ENCODE assay signal across 14 mouse cellular contexts in the genomic region with DNA sequence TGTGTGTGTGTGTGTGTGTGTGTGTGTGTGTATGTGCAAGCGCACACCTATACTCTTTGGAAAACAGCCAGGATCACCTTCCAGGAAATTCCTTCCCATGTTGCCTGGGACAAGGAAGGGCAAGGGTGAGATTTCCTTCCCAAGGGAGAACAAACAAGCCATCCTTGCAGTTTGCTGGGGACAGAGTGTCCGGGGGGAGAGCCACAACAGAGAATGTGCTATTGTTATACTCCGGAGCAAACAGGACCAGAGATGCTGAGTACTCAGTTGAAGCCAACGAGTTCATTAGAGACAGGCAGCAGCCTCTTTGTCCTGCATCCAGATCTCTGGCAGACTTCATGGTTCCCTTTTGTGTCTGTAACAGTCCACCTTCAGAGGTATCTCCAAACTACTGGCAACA. TPM values are rescaled to one million over a fixed set of nuclear protein-coding genes. Genes with fewer than 3 reads are reported as not detected.
DNase-seq lines count a peak whose midpoint lies in the region; ATAC-seq and TF ChIP-seq lines count a peak whose summit lies in the region.
"Had no signal": no experiment of that assay in that cellular context is flagged by ENCODE, and none has a peak within 500 bp of the region (broad histone marks: within the 10 kb centered on the region; RNA-seq: fewer than 3 reads in every experiment).

No protein-coding gene starts in this region.

- H3K36me3 ChIP-seq in kidney, adult 2 months (ENCODE audit: control insufficient read depth, insufficient read depth, low read length): no peaks in the 10 kb centered on the region
- no peaks in the 10 kb centered on the region for H3K36me3 ChIP-seq in kidney, embryonic 16.5 days (ENCODE audit: insufficient read depth, low read length)
- no peaks in the 10 kb centered on the region for H3K36me3 ChIP-seq in midbrain, embryonic 12.5 days
- no peaks in the 10 kb centered on the region for H3K36me3 ChIP-seq in midbrain, embryonic 14.5 days (ENCODE audit: control insufficient read depth, insufficient read depth, low read length)
- H3K36me3 ChIP-seq in forebrain, embryonic 14.5 days (ENCODE audit: control insufficient read depth, insufficient read depth, low read length): no peaks in the 10 kb centered on the region
- H3K36me3 ChIP-seq: heart, embryonic 15.5 days; liver, embryonic 12.5 days; neural tube, embryonic 13.5 days had no signal

- no peaks in the 10 kb centered on the region for H3K9me3 ChIP-seq in kidney, embryonic 16.5 days (ENCODE audit: low read length)
- H3K9me3 ChIP-seq in midbrain, embryonic 12.5 days: no peaks in the 10 kb centered on the region
- no peaks in the 10 kb centered on the region for H3K9me3 ChIP-seq in midbrain, embryonic 14.5 days (ENCODE audit: control insufficient read depth, low read length)
- H3K9me3 ChIP-seq in forebrain, embryonic 14.5 days (replicated peaks; ENCODE audit: control insufficient read depth, low read length): no peaks in the 10 kb centered on the region
- H3K9me3 ChIP-seq: heart, embryonic 15.5 days; liver, embryonic 12.5 days; neural tube, embryonic 13.5 days had no signal

- TF ChIP-seq CTCF in kidney, adult 2 months (conservative IDR thresholded peaks at IDR 0.05; ENCODE audit: insufficient read depth, insufficient read length, low read depth, low read length): no peak

- peaks cover 21% of the 10 kb centered on the region for H3K4me1 ChIP-seq in kidney, adult 2 months (ENCODE audit: control insufficient read depth, insufficient read depth, low read length)
- H3K4me1 ChIP-seq in kidney, embryonic 16.5 days (ENCODE audit: insufficient read depth, low read length): peaks cover 60% of the 10 kb centered on the region
- H3K4me1 ChIP-seq in midbrain, embryonic 12.5 days: peaks cover 35% of the 10 kb centered on the region
- peaks cover 10% of the 10 kb centered on the region for H3K4me1 ChIP-seq in midbrain, embryonic 14.5 days (ENCODE audit: control insufficient read depth, insufficient read depth, low read length)
- H3K4me1 ChIP-seq in forebrain, embryonic 14.5 days (ENCODE audit: control insufficient read depth, insufficient read depth, low read length): peaks cover 9% of the 10 kb centered on the region

- H3K27ac ChIP-seq in kidney, adult 2 months (ENCODE audit: insufficient read depth, low read depth, low read length): no peak overlapping the region
- no peak overlapping the region for H3K27ac ChIP-seq in kidney, embryonic 16.5 days (ENCODE audit: low read length)
- no peak overlapping the region for H3K27ac ChIP-seq in midbrain, embryonic 12.5 days (replicated peaks)
- no peak overlapping the region for H3K27ac ChIP-seq in midbrain, embryonic 14.5 days (replicated peaks; ENCODE audit: low read depth, low read length)
- no peak overlapping the region for H3K27ac ChIP-seq in forebrain, embryonic 14.5 days (ENCODE audit: low read depth, low read length)
- H3K27ac ChIP-seq: heart, embryonic 15.5 days; hindbrain, embryonic 14.5 days; liver, embryonic 12.5 days; neural tube, embryonic 13.5 days had no signal

- no peaks in the 10 kb centered on the region for H3K27me3 ChIP-seq in kidney, adult 2 months (replicated peaks; ENCODE audit: control insufficient read depth, insufficient read depth, low read length)
- peaks cover 22% of the 10 kb centered on the region for H3K27me3 ChIP-seq in kidney, embryonic 16.5 days (ENCODE audit: insufficient read depth, low read length)
- peaks cover 84% of the 10 kb centered on the region for H3K27me3 ChIP-seq in midbrain, embryonic 12.5 days
- peaks cover 46% of the 10 kb centered on the region for H3K27me3 ChIP-seq in midbrain, embryonic 14.5 days (ENCODE audit: control insufficient read depth, insufficient read depth, low read length)
- peaks cover 41% of the 10 kb centered on the region for H3K27me3 ChIP-seq in forebrain, embryonic 14.5 days (replicated peaks; ENCODE audit: control insufficient read depth, insufficient read depth, low read length)

- DNase-seq in gastrocnemius, postnatal 25 days: peak; percentile 40
- DNase-seq in gastrocnemius, postnatal 4 days (ENCODE audit: low spot score in 2 of 2): no peak
- DNase-seq in kidney, adult 2 months: peak; percentile 79
- DNase-seq in midbrain, embryonic 14.5 days: no peak
- DNase-seq in forebrain, embryonic 14.5 days (ENCODE audit: low spot score): no peak
- DNase-seq: adrenal gland, adult 8-10 months had no signal

- no peak overlapping the region for H3K4me3 ChIP-seq in kidney, adult 2 months (ENCODE audit: insufficient read depth, low read depth, low read length)
- H3K4me3 ChIP-seq in kidney, embryonic 16.5 days (ENCODE audit: low read length): no peak overlapping the region
- no peak overlapping the region for H3K4me3 ChIP-seq in midbrain, embryonic 12.5 days
- no peak overlapping the region for H3K4me3 ChIP-seq in midbrain, embryonic 14.5 days (replicated peaks; ENCODE audit: low read depth, low read length)
- no peak overlapping the region for H3K4me3 ChIP-seq in forebrain, embryonic 14.5 days (ENCODE audit: low read depth, low read length)
- H3K4me3 ChIP-seq: erythroblast, embryonic 14.5 days; heart, embryonic 15.5 days; liver, embryonic 12.5 days; neural tube, embryonic 13.5 days had no signal

- H3K9ac ChIP-seq in kidney, embryonic 16.5 days (replicated peaks; ENCODE audit: low read length): no peak overlapping the region
- H3K9ac ChIP-seq in midbrain, embryonic 12.5 days (replicated peaks): no peak overlapping the region
- H3K9ac ChIP-seq in midbrain, embryonic 14.5 days (replicated peaks; ENCODE audit: low read length): no peak overlapping the region
- H3K9ac ChIP-seq in forebrain, embryonic 14.5 days (ENCODE audit: low read length): no peak overlapping the region
- H3K9ac ChIP-seq: heart, embryonic 15.5 days; hindbrain, embryonic 14.5 days; liver, embryonic 12.5 days; lung, embryonic 14.5 days; neural tube, embryonic 13.5 days had no signal

- no peak for TF ChIP-seq POLR2A in kidney, adult 2 months (IDR thresholded peaks at IDR 0.05; ENCODE audit: low read depth, low read length)

- 51% methylated on average over 4 of the region's 4 CpGs for WGBS in kidney, adult 2 months
- WGBS in kidney, embryonic 16.5 days: 64% methylated on average over 4 of the region's 4 CpGs
- 62% methylated on average over 4 of the region's 4 CpGs for WGBS in midbrain, embryonic 12.5 days
- 59% methylated on average over 4 of the region's 4 CpGs for WGBS in midbrain, embryonic 14.5 days
- WGBS in forebrain, embryonic 14.5 days: 47% methylated on average over 4 of the region's 4 CpGs

- ATAC-seq in kidney, embryonic 16.5 days (ENCODE audit: low FRiP score, low TSS enrichment): no peak
- no peak for ATAC-seq in midbrain, embryonic 12.5 days (ENCODE audit: low FRiP score, low read depth)
- ATAC-seq in midbrain, embryonic 14.5 days (ENCODE audit: low FRiP score, low TSS enrichment): no peak
- ATAC-seq in forebrain, embryonic 14.5 days: no peak
- ATAC-seq: liver, embryonic 12.5 days had no signal

- no peak overlapping the region for H3K4me2 ChIP-seq in kidney, embryonic 16.5 days (replicated peaks; ENCODE audit: low read depth, low read length)
- H3K4me2 ChIP-seq in midbrain, embryonic 12.5 days (replicated peaks): peak overlapping the region; percentile 37; the same call in 1 of the 2 replicates
- H3K4me2 ChIP-seq in midbrain, embryonic 14.5 days (ENCODE audit: low read length): no peak overlapping the region
- H3K4me2 ChIP-seq in forebrain, embryonic 14.5 days (ENCODE audit: low read length): no peak overlapping the region

RNA-seq across cellular contexts. Expression of a gene that starts 5.2 kb away (rescaled TPM):
- total RNA-seq in gastrocnemius, postnatal 25 days (2021): 1 to 10 TPM; 3.0 to 4.6 TPM
- 10 to 100 TPM; 11.7 to 12.2 TPM for total RNA-seq in gastrocnemius, postnatal 4 days (2021)
- 38.4 and 46.8 TPM in 2 replicates for polyA plus RNA-seq in kidney, adult 2 months (2012; rRNA removed)
- 17.8 and 18.7 TPM in 2 replicates for polyA plus RNA-seq in kidney, embryonic 16.5 days (2015; fragmentation: Nextera tagmentation; extraction: Ambion mirVana)
- polyA plus RNA-seq in midbrain, embryonic 12.5 days (2016; fragmentation: Nextera tagmentation; extraction: Ambion mirVana): 4.3 and 4.4 TPM in 2 replicates
- polyA plus RNA-seq in midbrain, embryonic 14.5 days (2014; fragmentation: Nextera tagmentation; extraction: Ambion mirVana): 2.1 and 4.0 TPM in 2 replicates
- polyA plus RNA-seq in forebrain, embryonic 14.5 days (2014; fragmentation: Nextera tagmentation; extraction: Ambion mirVana): 1.5 and 2.3 TPM in 2 replicates

RNA-seq across cellular contexts. Expression of a gene that starts 54.2 kb away (rescaled TPM):
- 1 to 10 TPM; 9.3 to 9.4 TPM for total RNA-seq in gastrocnemius, postnatal 25 days (2021)
- total RNA-seq in gastrocnemius, postnatal 4 days (2021): 10 to 100 TPM; 12.0 to 12.8 TPM
- 21.9 and 24.0 TPM in 2 replicates for polyA plus RNA-seq in kidney, adult 2 months (2012; rRNA removed)
- polyA plus RNA-seq in kidney, embryonic 16.5 days (2015; fragmentation: Nextera tagmentation; extraction: Ambion mirVana): 9.2 and 10.3 TPM in 2 replicates
- polyA plus RNA-seq in midbrain, embryonic 12.5 days (2016; fragmentation: Nextera tagmentation; extraction: Ambion mirVana): 12.1 and 12.7 TPM in 2 replicates
- polyA plus RNA-seq in midbrain, embryonic 14.5 days (2014; fragmentation: Nextera tagmentation; extraction: Ambion mirVana): 8.0 and 11.6 TPM in 2 replicates
- 7.5 and 10.0 TPM in 2 replicates for polyA plus RNA-seq in forebrain, embryonic 14.5 days (2014; fragmentation: Nextera tagmentation; extraction: Ambion mirVana)

Comparison
In these comparisons a context has a peak if more than half of its experiments do, and no peak if none do; other contexts are left out.
1. DNase-seq: peak in gastrocnemius, postnatal 25 days (single experiment) and kidney, adult 2 months (single experiment); none in gastrocnemius, postnatal 4 days (0 of 2), midbrain, embryonic 14.5 days (single experiment) and forebrain, embryonic 14.5 days (single experiment).